Mouse (Mus musculus) brain, embryonic 14.5 days (tissue): ENCODE data around the gene Cadps.

Experiments used
- CTCF ChIP-seq: fragments of 200-500 bp; IDR thresholded peaks from 2 replicates; pipeline ENCODE4 v1.5.1; 2012; ENCODE audit warnings: inconsistent platforms, mild to moderate bottlenecking, moderate library complexity, borderline replicate concordance; ENCODE audit not compliant: insufficient read depth, insufficient read length; ENCODE audit errors: extremely low read depth
- POLR2A ChIP-seq: fragments of 200-500 bp; IDR thresholded peaks from 2 replicates; pipeline ENCODE4 v1.6.1; 2012; ENCODE audit warnings: mild to moderate bottlenecking, inconsistent platforms, borderline replicate concordance; ENCODE audit not compliant: poor library complexity, insufficient read depth, insufficient read length, severe bottlenecking; ENCODE audit errors: extremely low read depth

DNA sequence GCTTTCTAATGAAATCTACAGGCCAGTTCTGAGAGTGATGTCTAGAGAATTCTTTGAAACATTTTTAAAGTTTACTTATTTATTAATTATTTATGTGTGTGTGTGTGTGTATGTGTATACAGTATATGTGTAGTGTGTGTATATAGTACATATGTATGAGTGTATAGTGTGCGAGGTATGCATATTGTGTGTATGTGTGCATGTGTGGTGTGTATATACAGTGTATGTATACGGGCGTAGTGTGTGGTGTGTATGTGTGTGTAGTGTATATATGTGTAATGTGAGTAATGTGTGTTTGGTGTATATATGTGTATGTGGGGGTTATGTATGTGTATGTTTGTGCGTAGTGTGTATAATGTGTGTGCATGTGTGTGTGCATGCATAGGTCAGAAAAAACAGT lies 275.4 kb downstream of the Cadps start:
- TF ChIP-seq CTCF (no peak), POLR2A (no peak)
